Mouse (Mus musculus): Measurements from ENCODE around the gene Arl11. TPM values are rescaled to one million over a fixed set of nuclear protein-coding genes. Genes with fewer than 3 reads are reported as not detected.

Gene Arl11
- polyA plus RNA-seq, 1 experiment from 2014 or later, result 2.8 TPM

DNA sequence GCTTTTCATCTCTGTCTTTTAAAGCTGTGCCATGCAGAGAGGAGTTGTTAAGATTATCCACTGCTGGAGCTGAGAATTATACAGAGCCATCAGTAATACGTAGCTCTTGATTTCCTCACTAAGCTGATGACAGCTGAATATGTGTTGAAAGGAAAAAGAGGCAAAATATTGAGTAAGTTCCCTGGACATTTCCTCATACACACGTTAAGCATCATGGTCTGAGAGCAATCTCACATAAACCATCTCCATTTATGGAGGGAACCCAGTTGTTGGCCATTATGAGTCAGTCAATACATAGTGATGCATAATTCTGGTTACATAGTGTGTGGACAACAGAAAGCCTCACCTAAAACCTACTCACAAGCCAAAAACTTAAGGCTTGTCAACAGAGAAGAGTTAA lies 7.1 kb upstream of the Arl11 start:
- no peak overlapping the region for H3K4me3 ChIP-seq (ENCODE audit: low read depth, low read length)
- no peak for ATAC-seq
- no peak for DNase-seq
- no peak for TF ChIP-seq EP300 (IDR thresholded peaks at IDR 0.05; ENCODE audit: low read depth)
- no peak for TF ChIP-seq CTCF (IDR thresholded peaks at IDR 0.05; ENCODE audit: low read depth)
- H3K27ac ChIP-seq (ENCODE audit: low read depth), result no peak overlapping the region
- no peaks in the 10 kb centered on the region for H3K36me3 ChIP-seq (replicated peaks; ENCODE audit: insufficient read depth, low read length)
- no peaks in the 10 kb centered on the region; the same call in 1 of the 2 replicates for H3K9me3 ChIP-seq (ENCODE audit: low read length)
- WGBS (ENCODE audit: insufficient replicate concordance), result 60% methylated on average over 2 of the region's 2 CpGs
- H3K4me1 ChIP-seq (ENCODE audit: insufficient read depth), result no peaks in the 10 kb centered on the region
- H3K27me3 ChIP-seq (ENCODE audit: insufficient read depth, low read length), result no peaks in the 10 kb centered on the region
- no peak overlapping the region for H3K9ac ChIP-seq (replicated peaks)
- no peak overlapping the region for H3K4me2 ChIP-seq (ENCODE audit: low read depth, low read length)

DNA sequence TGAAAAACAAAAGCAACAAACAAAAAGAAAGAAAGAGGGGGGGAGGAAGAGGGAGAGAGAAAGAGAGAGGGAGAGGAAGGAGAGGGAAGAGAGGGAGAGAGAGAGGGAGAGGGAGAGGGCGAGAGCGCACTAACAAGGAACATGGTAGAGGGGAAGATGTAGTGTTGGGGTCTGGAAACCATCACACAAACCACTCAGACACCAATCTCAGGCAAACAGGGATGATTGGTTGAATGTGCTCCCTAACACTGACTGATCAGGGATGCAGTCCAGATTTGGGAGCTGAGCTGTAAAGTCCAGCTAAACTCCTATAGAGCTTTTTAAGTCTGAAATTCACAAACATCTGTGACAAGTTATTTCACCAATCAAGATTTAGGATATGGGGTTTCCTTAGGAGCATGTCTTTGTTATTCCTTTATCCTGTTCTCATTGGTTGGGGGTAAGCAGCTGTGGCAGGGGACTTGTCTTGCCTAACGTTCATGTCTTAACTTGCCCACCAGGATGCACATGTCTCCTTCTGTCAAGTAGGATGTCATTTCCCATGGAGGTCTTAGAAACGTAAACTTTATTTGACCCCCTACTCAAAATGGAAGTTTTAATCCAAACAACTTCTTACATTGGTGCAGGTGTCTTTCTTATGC lies 5.5 kb upstream of the Arl11 start:
- 75% methylated on average over 4 of the region's 4 CpGs for WGBS (ENCODE audit: insufficient replicate concordance)

DNA sequence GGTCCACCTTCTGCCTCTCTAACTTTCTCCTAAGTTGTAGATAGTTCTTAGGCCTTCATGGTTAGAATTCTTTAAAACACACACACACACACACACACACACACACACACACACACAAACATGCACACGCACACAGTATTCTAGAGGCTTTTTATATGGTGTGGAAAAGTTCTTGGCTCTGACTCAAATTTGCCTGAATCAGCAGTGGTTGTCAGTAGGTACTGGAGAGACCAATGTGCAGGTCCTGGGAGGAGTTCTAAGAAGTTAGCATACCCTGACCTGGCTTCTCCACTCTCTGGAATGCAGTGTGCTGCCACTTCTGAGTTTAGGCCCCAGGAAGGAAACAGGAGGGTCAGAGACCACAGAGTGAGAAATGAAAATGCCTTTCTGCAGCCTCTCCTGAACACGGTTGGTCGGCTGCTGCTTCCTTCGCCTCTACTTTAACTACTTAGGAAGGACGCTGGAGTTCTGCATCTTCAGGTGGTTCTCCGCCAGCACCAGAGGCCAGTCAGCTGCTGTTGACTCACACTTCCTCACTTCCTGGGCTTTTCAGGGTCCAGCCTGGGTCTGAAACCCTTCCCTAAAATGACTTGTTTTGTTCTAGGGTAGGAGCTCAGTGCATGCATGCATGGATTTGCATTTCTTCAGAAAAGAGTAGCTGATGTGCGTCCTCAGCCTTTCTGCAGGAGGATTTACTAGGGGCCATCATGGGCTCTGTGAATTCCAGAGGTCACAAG lies 651 bp downstream of the Arl11 start:
- H3K9ac ChIP-seq (replicated peaks), result no peak overlapping the region
- no peaks in the 10 kb centered on the region for H3K4me1 ChIP-seq (ENCODE audit: insufficient read depth)
- H3K9me3 ChIP-seq (ENCODE audit: low read length), result no peaks in the 10 kb centered on the region
- TF ChIP-seq EP300 (IDR thresholded peaks at IDR 0.05; ENCODE audit: low read depth) (no peak), CTCF (IDR thresholded peaks at IDR 0.05; ENCODE audit: low read depth) (no peak)
- no peaks in the 10 kb centered on the region for H3K27me3 ChIP-seq (ENCODE audit: insufficient read depth, low read length)
- peak overlapping the region; percentile 25; the same call in 1 of the 2 replicates for H3K4me3 ChIP-seq (ENCODE audit: low read depth, low read length)
- peak overlapping the region; percentile 73 for H3K27ac ChIP-seq (ENCODE audit: low read depth)
- DNase-seq, result no peak
- H3K36me3 ChIP-seq (replicated peaks; ENCODE audit: insufficient read depth, low read length), result no peaks in the 10 kb centered on the region
- ATAC-seq, result peak; percentile 21; the same call in 1 of the 2 replicates
- 50% methylated on average over 7 of the region's 7 CpGs for WGBS (ENCODE audit: insufficient replicate concordance)
- H3K4me2 ChIP-seq (ENCODE audit: low read depth, low read length), result peak overlapping the region; percentile 54

More for the DNA sequence above, 5.5 kb upstream of the Arl11 start:
- ATAC-seq (no peak), DNase-seq (no peak)
- Histone ChIP-seq H3K4me2 (ENCODE audit: low read depth, low read length) (no peak overlapping the region), H3K27me3 (ENCODE audit: insufficient read depth, low read length) (no peaks in the 10 kb centered on the region), H3K9ac (replicated peaks) (no peak overlapping the region), H3K27ac (ENCODE audit: low read depth) (no peak overlapping the region), H3K4me3 (ENCODE audit: low read depth, low read length) (no peak overlapping the region), H3K36me3 (replicated peaks; ENCODE audit: insufficient read depth, low read length) (no peaks in the 10 kb centered on the region), H3K9me3 (ENCODE audit: low read length) (no peaks in the 10 kb centered on the region; the same call in 1 of the 2 replicates), H3K4me1 (ENCODE audit: insufficient read depth) (no peaks in the 10 kb centered on the region)
- TF ChIP-seq EP300 (IDR thresholded peaks at IDR 0.05; ENCODE audit: low read depth) (no peak), CTCF (IDR thresholded peaks at IDR 0.05; ENCODE audit: low read depth) (no peak)

GRCm38 (mm10) chr14:61310963-61311362 lies 1.4 kb downstream of the Arl11 start:
- 0 out of 2 replicates have a peak overlapping the region, but pooled peaks have one; percentile 13 for H3K9ac ChIP-seq (replicated peaks)
- WGBS (ENCODE audit: insufficient replicate concordance), result 29% methylated on average over 12 of the region's 12 CpGs
- TF ChIP-seq EP300 (IDR thresholded peaks at IDR 0.05; ENCODE audit: low read depth) (no peak), CTCF (IDR thresholded peaks at IDR 0.05; ENCODE audit: low read depth) (no peak)
- no peaks in the 10 kb centered on the region for H3K27me3 ChIP-seq (ENCODE audit: insufficient read depth, low read length)
- H3K27ac ChIP-seq (ENCODE audit: low read depth), result peak overlapping the region; percentile 73
- ATAC-seq (no peak), DNase-seq (peak; percentile 32)
- H3K9me3 ChIP-seq (ENCODE audit: low read length), result no peaks in the 10 kb centered on the region
- peak overlapping the region; percentile 25; the same call in 1 of the 2 replicates for H3K4me3 ChIP-seq (ENCODE audit: low read depth, low read length)
- no peaks in the 10 kb centered on the region for H3K36me3 ChIP-seq (replicated peaks; ENCODE audit: insufficient read depth, low read length)
- no peaks in the 10 kb centered on the region for H3K4me1 ChIP-seq (ENCODE audit: insufficient read depth)
- H3K4me2 ChIP-seq (ENCODE audit: low read depth, low read length), result peak overlapping the region; percentile 54

GRCm38 (mm10) chr14:61316861-61317260 lies 7.3 kb downstream of the Arl11 start:
- no peak overlapping the region for H3K9ac ChIP-seq (replicated peaks)
- no peaks in the 10 kb centered on the region for H3K9me3 ChIP-seq (ENCODE audit: low read length)
- ATAC-seq, result no peak
- H3K27me3 ChIP-seq (ENCODE audit: insufficient read depth, low read length), result no peaks in the 10 kb centered on the region
- peaks cover 2% of the 10 kb centered on the region; the same call in 1 of the 2 replicates for H3K4me1 ChIP-seq (ENCODE audit: insufficient read depth)
- peak; percentile 74 for TF ChIP-seq CTCF (IDR thresholded peaks at IDR 0.05; ENCODE audit: low read depth)
- no peak for TF ChIP-seq EP300 (IDR thresholded peaks at IDR 0.05; ENCODE audit: low read depth)
- DNase-seq, result peak; percentile 57
- H3K36me3 ChIP-seq (replicated peaks; ENCODE audit: insufficient read depth, low read length), result no peaks in the 10 kb centered on the region
- no peak overlapping the region for H3K4me3 ChIP-seq (ENCODE audit: low read depth, low read length)
- no peak overlapping the region for H3K27ac ChIP-seq (ENCODE audit: low read depth)
- 39% methylated on average over 4 of the region's 4 CpGs for WGBS (ENCODE audit: insufficient replicate concordance)
- H3K4me2 ChIP-seq (ENCODE audit: low read depth, low read length), result no peak overlapping the region

- Histone ChIP-seq H3K4me3 (ENCODE audit: low read depth, low read length) (no peak overlapping the region), H3K27me3 (ENCODE audit: insufficient read depth, low read length) (no peaks in the 10 kb centered on the region), H3K9ac (replicated peaks) (no peak overlapping the region), H3K4me1 (ENCODE audit: insufficient read depth) (peaks cover 2% of the 10 kb centered on the region; the same call in 1 of the 2 replicates), H3K4me2 (ENCODE audit: low read depth, low read length) (no peak overlapping the region), H3K27ac (ENCODE audit: low read depth) (peak overlapping the region; percentile 51; the same call in 1 of the 2 replicates), H3K36me3 (replicated peaks; ENCODE audit: insufficient read depth, low read length) (no peaks in the 10 kb centered on the region), H3K9me3 (ENCODE audit: low read length) (no peaks in the 10 kb centered on the region)
- 80% methylated on average over 1 of the region's 1 CpGs for WGBS (ENCODE audit: insufficient replicate concordance)
- ATAC-seq, result peak; percentile 96
- peak; percentile 37 for DNase-seq
- TF ChIP-seq EP300 (IDR thresholded peaks at IDR 0.05; ENCODE audit: low read depth), result peak; percentile 54; the same call in 1 of the 2 replicates
- TF ChIP-seq CTCF (IDR thresholded peaks at IDR 0.05; ENCODE audit: low read depth), result no peak
Measured at GRCm38 (mm10) chr14:61320765-61321164, 11.2 kb downstream of the Arl11 start.
